Mouse (Mus musculus) retina, postnatal 1 day (tissue): ENCODE data around the gene Fibin.
A peak's percentile ranks its signal among the peaks of the same experiment; 100 is the strongest.

Source experiments
- DNase-seq: peaks from one replicate; pipeline ENCODE4 v3.0.0-alpha.2; 2012

The Fibin gene

DNA sequence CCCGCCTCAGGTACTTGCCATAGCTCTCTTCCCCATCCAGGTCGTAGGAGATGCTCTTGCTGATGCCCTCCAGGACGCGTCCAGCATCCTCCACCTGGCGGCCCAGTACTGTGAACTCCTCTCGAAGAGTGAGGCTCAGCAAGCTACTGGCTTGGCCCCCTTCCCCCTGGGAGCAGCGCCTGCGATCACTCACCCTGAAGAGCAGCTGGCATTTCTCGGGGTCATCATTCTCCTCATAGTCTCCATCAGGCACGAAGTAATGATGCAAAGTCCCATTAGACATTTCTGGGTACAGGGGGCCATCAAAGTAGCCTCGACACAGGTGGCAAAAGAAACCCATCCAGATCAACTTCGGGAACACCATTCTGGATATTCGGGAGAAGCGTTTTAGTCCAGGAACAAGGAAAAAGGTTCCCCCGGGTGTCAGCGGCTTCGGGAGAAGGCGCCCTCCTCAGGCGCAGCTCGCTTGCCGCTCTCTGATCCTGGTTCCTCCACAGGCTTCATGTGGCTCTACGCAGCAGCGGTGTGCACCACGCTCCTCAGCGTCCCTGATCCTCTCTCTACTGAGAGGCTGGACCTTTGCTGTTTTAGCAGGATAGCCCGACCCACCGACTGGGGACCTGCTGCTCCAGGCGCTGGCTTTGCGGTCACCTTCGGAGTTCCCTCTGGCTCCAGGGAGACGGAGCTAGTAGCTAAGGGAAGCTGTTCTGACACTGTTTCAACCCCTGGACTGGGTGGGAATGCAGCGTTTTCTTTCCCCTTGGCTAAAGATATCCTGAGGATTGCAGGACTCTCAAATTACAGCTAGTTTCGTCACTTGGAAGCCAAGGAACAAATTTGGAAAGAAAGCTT lies at the start of gene Fibin:
TSS of gene Fibin (minus strand) at position 752 of the 852 bp plus-strand sequence.
- peak; percentile 58 for DNase-seq

DNA sequence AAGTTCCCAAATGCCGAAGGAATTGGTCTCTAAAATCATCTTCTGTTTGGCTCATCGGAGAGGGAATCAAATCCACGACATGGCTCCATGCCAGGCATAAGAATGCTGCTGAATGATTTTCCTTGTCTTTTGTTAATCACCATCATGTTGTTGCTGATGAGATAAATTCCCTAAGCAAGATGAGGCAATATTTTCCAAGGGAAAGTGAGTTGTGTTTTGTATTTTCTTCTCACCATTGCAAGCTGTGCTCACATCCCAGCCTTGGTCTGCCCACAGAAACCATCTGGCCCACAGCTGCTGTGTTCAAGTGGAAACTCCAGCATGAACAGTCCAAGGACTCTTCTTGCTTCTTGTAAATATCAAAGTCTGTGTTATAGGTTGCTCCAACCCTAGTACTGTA lies 48.4 kb upstream of the Fibin start:
- DNase-seq: no peak

DNA sequence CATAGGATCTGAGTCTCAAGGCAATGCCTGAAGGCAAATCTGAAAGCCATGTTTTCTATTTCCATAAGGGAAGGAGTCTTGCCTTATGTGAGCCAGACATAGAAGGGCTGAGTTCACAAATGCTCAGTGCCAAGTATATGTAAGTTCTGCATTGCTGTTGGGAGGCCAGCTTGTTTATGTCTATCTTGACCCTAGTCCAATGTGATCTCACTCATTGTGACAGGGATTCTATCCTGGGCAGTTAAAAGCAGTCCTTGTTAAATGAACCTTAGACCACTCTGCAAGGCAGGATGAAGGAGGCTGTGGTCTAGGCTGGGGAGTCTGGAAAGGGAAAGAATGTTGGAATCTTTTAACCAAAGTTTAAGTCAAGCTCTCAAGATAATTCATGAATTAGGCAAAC lies 45.8 kb upstream of the Fibin start:
- DNase-seq: no peak

DNA sequence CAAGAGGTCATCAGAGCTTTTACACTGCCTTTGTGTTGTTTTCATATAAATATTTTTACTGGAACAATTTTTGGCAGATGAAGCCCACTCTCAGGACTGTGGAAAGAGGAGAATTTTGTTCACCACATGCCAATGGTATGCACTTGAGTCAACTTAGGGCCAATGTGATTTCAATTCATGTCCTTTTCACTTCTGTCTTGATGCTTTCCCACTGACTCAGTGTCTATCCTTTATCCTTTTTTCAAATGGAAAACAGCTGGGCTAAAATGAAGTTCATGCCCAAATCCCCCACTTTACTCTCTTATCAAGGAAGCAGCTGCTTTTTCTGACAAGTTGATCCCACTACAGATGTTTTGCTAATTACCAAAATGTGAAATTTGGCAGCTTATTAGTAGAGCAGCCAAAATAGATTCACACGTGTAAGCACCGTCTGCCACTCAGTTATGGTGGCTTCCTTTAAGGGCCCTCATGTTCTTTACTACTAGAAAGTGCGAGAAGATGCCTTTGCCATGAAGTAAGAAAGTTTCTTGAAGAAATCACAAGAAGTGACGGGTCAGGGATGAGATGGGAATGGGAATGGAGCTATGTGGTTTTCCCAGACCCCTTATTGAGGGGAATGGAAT lies 29.8 kb upstream of the Fibin start:
- DNase-seq: no peak

DNA sequence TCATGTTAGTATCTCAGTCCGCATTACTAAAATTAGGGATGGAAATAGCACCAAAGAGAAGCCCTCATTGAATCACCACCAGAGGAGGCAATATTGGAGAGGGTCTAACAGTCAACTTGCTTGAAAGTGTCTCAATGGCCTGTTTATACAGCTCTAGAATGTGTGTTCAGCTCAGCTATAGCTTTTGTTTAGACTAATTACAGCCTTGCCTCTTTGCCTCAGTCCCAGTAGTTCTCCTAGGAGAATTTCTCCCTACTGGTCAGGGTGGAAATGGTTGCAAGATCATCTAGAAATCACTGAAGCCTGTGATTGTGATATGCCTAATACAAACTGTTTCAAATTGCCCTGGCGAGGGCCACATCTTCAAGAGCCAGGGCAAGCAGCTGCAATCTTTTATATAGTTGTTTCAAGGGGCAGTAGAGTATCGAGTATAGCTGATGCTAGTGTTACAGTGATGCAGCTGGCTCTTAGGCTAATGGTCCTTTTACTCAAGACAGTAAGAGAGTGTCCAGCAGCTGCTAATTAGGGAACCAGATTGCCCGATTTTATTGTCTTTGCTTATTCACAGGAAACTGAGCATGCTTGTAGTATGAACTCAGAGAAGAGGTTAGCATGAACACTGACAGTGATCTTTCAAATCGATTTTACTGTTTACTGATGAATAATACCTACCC lies 27.9 kb upstream of the Fibin start:
- peak; percentile 86 for DNase-seq

DNA sequence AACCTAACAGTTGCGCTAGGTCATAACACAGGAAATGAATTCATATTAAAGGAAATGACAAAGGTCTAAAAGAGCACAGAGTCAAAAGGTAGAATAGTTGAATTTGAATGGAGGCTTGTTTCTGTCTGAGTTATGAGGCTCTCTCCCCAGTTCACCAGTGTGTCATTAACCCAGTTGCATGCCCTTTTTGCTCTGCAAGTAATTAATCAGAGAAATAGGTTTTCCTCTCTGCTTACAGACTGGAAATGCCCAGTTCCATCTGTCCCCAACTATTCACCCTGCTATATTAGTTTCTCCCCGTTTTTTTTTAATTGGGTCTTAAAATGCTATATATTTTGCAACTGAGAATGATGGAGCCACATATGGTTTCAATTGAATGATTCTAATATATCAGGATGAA lies 16.8 kb upstream of the Fibin start:
- DNase-seq: no peak

DNA sequence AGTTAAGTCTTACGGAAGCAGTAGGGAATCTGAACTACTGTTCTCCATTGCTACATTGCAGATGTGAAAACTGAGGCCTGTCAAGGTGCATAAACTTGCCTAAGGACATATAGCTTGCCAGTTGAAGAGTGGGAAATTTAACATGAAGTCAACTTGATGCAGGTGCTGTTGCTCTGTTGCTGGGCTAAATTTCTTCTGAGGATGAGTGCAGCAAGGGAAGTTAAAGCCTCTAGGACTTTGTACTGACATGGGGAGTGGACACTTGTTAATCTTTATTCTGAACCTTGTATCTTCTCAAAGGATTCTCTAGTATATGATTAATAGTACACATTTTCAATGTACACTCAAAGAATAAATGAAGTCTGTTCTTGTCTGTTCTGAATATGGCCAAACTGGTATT lies 13.7 kb upstream of the Fibin start:
- no peak for DNase-seq

DNA sequence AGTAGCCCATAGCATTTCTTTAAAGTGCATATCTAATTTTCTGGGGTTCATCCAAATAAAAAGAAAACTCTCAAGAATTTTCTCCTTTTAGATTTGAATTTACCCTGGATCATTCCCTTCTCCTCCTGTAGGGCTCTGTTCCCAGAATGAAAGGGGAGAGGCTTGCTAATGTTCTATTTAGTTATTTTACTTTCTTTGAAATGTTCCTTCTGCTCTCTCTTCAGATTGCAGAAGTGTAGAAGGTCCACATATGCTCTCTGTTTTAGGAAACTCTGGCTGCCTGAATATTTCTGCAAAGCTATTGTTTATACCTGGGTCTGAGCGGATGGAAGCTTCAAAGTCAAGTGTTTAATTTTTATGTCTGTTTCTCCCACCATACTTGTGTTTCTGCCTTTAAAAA lies 12.5 kb upstream of the Fibin start:
- DNase-seq: no peak

DNA sequence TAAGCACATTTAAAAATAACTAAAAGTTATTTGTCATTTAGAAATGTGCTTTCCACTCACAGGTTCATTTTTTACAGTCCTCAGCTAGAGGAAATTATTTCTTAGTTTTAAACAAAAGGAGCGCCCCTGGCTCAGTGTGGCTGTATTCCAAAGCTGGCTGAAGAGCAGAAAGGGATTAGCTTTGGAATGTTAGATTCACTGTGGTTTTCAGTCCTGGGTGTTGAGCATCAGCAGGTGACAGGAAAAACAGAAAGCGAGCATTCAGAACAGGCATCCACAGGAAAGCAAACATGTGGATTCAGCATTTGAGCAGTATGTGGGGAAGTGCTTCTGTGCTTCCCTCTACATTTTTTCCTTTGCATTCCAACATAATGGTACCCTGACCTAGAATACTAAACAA lies 10.2 kb upstream of the Fibin start:
- DNase-seq: no peak

DNA sequence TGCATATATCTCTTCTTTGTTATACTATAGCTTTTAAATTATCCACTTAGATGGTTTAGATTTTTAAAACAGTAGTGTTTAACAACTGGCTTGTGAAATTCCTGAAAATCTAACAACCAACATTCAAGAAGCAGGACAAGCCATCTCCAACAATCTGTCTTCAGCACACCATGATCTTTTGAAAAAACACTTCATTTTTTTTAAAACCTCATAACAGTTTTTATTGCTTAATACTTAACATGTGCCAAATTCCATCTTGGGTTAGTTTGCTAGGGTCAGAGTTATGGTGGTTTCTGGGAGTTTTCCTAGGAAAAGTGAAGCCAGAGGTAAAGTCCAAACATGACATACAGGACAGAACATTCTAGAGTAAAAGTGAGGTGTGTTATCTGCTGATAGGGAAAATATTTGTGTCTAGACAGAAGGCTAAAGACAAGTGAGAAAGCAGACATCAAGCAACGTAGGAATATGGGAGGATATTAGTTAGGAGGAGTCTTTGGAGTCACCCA lies 4.5 kb upstream of the Fibin start:
- no peak for DNase-seq

DNA sequence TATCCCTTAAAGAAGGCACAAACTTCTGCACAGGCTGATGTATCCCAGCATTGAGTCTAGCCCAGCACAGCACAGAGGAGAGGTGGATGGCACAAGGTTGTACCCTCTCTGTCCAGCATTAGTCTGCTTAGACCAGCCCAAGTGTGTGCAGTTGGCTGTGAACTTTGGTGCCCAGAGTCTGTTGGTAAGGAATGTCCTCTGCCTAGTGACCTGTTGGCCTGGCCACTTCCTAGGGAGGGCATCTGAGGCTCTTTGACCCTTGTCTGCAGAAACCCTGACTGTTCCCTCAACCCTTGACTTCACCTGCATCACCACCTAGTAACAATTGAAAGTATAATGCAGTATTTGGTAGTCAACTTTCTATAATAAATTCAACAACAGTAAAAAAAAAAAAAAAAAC lies 2.4 kb upstream of the Fibin start:
- no peak for DNase-seq

DNA sequence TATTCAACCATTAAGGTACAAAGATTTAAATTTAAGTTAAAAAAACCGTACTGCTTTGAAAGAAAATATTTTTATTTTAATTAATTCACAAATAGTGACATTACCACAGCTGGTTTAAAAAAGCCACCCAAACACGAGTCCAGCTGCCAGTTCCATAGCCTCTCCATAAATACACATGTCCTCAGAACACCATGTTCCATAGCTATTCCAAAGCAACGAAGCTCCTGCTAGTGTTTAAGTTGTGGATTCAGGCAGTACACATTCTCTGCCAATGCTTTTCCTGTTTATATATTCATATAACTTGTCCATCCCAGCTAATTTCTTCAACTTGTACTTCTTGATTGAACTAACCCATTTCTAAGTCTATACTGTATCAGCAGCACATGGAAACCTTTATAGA lies 872 bp upstream of the Fibin start:
- DNase-seq: no peak

DNA sequence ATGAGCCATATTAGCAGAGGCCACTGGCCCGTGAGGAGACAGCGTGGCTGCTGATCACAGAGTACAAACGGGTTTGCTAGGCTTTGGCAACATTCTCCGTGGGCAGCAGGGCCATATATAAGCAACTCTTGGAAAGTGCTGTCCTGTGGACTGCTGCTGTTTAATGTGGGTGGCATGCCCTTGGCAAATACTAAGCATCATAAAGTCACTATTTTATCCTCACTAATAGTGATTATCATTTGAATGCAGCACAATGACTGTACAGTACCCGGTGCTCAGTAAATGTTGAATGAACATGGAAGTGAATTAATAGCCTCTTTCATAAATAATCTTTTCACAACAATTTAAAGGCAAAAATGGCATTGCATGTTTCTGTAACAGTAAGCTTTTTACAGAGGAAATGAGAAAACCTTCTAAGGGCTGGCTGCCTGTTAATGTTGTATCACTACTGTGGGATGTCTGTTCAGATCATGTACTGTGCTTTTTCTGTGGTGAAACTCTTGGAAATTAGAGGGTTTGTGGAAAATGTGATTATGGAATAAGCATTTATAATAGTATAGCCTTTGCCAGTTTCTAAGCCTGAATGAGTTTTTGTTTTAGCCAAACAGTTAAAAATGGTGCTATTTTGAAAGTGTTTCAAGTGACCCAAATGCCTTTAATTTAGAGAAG lies 9.5 kb downstream of the Fibin start:
- DNase-seq: no peak

DNA sequence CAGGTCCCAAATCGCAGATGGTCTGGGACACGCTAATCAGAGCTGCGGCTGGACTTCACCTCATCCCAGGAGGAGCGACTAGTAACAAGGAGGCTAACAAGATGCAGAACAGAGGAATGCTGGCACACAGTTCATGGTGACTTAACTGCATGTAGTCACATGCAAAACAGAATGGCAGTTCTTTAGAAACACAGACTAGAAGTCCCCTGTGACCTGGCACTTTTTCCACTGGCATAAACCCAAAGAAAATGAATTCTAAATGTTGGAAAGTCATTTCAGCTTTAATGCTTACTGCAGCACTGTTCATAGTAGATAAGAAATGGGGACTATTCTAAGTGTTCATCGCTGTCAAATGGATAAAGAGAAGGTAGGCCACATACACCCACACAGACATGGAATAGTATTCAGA lies 11.1 kb downstream of the Fibin start:
- DNase-seq: no peak

DNA sequence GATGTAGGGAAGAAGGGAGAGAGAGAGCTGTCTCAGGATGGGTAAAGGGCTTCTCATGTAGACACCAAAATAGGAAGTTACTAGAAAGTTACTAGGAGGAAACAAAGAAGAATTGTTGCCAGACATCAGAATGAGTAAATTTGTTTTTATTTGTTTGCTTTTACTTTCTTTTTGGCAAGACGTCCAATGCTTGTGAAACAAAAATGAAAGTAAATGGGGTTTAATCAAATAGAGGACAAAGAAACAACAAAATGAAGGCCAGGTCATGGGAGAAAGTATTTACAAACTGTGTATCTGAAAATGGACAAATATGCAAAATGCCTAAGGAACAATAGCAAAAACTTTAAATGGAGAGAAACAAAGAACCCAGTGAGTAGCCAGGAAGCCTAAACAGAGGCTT lies 11.6 kb downstream of the Fibin start:
- no peak for DNase-seq

DNA sequence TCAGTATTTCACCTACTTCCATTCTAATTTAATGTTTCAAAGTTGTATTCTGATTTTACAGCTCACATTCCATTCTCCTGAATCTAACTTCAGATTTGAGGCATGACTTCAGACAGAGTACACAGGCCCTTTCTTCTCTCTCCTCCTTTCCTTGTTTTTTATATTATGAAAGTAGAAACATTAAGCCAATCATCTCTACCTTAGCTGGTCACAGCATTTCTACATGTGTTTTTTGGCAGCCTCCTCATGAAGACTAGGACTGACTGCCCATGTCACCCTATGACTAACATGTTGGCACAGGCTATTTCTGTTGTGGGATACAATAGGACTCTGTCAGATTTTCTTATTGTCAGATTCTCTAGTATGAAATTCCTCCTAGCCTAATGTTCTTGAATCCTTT lies 34.0 kb downstream of the Fibin start:
- no peak for DNase-seq

DNA sequence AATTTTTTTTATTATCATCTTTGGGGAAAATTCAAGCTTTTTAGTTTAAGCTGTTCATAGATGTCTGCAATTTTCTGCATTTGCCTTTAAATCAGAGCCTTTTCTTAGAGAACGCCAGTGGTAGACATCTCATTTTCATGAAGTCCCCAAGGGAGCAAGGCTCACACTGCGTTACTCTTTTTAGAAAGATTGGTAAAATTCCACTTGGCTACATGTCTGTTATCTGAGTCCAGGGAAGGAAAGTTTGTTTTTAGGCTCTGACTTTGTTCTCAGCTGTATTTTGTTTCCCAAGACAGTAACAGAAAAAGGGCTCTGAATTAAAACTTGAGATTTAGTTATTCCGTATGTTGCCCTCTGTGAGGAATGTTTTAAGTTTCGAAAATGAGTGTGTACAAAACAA lies 43.0 kb downstream of the Fibin start:
- no peak for DNase-seq

DNA sequence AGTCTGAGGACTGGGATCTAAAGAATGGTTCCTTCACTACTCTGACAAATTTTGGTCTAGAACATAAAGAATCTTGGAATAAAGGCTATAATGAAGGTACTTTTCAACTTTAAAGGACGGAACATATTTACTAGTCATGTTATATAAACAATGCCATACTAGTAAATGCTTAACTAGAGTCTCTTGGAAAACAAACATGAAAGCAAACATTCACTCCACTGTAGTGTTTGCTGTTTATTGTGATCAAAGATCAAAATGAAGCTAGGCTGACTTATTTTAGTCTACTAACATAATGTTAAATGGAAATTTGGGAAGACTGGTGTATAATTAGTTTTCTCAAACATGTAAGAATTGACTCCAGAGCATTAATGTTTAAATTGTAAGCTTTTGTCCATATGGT lies 43.7 kb downstream of the Fibin start:
- no peak for DNase-seq

DNA sequence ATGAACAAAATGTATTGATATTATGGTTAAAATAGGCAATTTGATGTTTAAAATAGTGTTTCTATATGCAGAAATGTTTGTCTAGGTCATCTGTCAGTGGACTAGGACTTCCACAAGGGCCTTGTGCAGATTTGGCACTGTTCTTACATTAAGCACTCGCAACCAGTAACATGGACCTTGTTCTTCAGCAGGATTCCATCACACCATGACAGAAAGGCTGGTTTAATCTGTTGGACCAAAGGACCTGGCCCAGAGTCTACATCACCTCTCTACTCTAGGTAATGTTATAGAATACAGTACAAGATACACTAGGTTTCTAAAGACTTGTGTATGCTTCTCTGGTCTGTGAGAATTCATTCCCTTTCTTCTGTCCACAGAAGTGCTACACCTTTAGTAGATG lies 44.3 kb downstream of the Fibin start:
- no peak for DNase-seq

DNA sequence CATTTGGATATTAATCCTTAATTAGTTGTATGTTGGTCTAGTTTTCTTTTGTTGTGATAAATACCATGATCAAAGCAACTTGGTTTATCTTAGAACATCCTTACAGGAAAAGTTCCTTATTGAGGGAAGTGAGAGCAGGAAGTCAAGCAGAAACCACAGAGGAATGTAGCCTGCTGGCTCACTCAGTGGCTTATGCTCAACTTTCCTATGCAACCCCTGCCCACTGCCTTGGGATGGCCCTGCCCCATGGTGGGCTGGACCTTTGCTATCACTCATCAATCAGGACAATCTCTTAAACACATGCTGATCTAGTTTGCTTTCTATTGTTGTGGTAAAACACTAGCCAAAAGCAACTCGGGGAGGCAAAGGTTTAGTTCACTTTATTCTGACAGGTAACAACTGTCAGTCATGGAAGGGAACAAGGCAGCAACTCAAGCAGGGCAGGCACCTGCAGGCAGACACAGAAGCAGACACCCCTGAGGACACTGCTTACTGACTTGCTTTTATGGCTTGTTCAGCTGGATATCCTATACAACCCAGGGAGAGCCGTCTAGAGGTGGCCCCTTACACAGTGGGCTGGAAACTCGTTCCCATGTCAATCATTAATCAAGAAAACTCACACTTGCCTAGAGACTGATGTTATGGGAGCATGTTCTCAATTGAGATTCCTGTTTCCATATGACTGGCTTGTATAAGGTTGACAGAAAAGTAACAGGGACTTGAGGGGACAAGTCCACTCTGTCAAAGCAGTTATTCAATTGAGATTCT lies 46.7 kb downstream of the Fibin start:
- no peak for DNase-seq

DNA sequence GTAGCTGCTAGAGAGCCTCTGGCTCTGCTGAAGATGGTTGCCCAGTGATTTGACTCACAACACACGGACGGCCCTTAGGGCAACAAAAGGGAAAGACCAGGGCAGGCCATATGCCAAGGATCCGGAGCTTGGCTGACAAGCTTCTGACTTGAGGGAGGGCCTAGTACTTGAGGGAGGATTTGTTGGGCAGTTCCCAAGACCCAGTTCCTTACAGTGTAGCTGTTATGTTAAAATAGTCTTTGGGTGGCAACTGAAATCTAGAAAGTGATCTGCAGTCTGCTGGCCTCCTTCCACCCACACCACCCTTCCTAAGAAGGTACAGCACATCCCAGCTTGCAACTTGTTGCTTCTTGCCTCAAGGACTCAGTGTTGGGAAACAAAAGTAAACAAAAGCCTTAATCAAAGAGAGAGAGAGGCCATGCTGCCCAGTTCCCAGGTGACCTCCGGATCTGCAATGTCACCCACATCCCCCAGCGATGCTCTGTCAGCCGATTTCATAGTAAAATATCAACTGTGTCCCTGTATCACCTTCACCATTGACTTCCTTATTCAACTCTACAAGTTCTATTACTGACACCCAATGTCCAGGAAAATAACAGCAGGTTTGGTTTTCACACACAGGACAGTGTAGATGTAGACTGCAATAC lies 48.4 kb downstream of the Fibin start, which contains the start of gene Bbox1:
TSS of gene Bbox1 (minus strand) at position 52 of the 647 bp plus-strand sequence.
- DNase-seq: no peak

DNA sequence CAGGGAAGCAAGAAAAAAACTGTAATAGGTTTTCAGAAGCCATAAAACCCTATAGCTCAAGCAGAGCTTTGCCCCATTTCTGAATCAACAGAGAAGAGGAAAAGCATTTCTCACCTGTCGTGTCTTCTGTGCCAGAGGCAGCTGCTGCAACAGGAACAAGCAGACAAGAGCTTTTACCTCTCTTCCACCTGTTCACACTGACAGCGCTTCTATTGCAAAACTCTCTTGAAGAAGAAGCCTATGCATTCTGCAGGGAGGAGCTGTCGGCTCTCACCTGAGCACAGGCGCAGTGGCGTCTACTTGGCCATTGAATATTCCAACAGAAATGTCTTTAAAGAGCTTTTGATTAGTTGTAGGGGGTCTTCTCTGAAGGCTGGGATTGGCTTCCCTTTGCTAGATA lies 48.9 kb downstream of the Fibin start:
- DNase-seq: no peak
